Mouse (Mus musculus) CH12F3 (cell line): ENCODE measurements around the gene Lgi1.

Source experiments
- in situ Hi-C: fragments of 300-500 bp; cut with MboI; formaldehyde crosslinking; loops from 2 replicates; pipeline ENCODE4 v1.14.3; 2020; ENCODE audit warnings: low sequenced_read_pairs

The Lgi1 gene

DNA sequence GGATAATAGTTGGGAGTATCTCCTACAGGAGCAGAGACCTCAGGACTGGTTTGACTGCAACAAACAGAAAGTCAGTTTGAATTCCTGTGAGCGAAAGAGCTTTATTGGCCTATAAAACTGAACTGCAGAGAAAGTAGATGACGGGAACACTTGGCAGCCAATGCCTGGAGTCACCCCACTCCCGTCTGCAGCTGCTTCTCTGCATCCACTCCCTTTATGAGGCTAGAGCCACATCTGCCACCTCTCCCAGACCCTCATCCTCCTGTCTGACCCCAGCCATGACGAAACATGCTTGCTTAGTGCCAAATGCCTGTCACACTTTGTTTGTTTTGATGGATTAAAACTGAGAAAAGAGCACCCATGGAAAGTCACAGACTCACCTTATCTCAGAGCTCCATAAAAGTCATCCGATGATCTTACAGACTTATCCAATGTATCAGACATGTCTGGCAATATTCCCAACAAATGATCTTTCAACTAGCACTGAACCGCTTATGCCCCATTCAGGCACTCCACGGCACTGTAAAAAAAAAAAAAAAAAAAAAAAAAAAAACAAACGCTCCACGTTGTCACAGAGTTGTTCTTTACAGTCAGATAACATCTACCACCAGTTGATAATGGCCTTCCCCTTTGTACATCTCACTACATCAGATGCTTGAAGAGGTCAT, 93.8 kb downstream of the Lgi1 start:
- in situ Hi-C loops: loop anchor here (10.0 kb wide), 1 partner anchor 103 kb away; no protein-coding TSS in a partner anchor

DNA sequence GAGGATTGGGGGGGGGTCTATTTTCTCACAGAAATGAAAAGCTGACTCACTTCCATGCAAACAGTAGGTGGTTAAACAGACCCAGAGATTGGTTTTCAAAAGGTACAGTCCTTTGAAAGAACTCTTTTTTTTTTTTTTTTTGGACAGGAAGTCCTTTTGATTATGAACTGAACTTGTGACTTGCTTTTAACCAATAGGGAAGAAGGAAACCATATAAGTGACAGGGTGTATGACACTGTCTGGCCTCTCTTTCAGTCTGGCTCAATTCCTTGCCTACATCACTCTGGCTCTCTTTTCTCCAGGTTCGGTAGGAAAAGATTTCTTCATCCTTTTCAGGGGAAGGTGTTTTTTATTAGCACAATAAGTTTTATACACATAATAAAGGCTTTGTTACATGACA, 95.0 kb downstream of the Lgi1 start:
- in situ Hi-C loops: loop anchor here (10.0 kb wide), 1 partner anchor 104 kb away; no protein-coding TSS in a partner anchor
